Mouse (Mus musculus) heart, postnatal 25 days (tissue): ENCODE measurements at regions not wholly inside any gene's neighbourhood (a gene's known extent, or its start where the extent isn't known, plus 50 kb on each side); places are given as distances from the start of the nearest gene placed in this dataset.

Experiments used
- DNase-seq: peaks from one replicate; pipeline ENCODE4 v3.0.0; 2022; ENCODE audit warnings: low spot score
- intact Hi-C: fragments of 180-260 bp; cut with DNase I; formaldehyde crosslinking; loops from one replicate; pipeline ENCODE4 v1.15.1; 2025

DNA sequence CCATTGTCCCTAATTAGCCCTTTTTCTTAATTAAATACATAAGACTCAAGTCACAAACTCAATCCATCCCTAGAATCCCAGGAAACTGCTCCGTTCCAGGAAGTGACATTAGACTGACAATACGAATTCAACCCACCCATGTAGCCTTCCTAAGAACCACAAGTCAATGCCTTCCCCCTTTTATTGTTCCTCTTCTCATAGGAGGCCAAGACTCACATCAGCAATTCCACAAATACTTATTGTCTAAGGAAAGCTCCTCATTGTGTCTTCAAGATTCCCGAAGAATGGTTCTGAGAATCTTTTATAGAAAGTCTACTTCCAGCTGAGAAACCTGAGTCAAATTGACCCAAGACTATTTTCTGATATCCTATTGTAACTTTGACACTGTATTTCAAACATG is 147.3 kb downstream of the Dmac1 start:
- intact Hi-C loops: no loop called here
- no peak for DNase-seq

DNA sequence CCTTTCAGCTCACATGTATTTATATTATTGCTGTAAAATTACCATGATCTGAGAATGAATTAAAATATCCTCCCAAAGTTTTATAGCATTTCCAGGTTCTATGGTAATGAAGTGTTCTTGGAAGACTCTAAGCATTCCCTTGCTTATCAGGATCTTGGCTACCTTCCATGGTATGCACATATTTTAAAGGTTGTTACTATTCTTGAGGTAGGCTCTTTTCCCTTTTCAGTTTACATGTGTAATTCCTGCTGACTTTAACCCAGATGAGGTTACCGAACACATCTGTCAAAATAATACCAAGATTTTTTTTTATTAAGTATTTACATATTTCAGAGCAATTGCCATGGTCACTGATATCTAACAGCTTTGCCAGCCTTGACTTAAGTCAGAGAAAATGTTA is 162.2 kb downstream of the Dmac1 start:
- intact Hi-C loops: no loop called here
- no peak for DNase-seq

DNA sequence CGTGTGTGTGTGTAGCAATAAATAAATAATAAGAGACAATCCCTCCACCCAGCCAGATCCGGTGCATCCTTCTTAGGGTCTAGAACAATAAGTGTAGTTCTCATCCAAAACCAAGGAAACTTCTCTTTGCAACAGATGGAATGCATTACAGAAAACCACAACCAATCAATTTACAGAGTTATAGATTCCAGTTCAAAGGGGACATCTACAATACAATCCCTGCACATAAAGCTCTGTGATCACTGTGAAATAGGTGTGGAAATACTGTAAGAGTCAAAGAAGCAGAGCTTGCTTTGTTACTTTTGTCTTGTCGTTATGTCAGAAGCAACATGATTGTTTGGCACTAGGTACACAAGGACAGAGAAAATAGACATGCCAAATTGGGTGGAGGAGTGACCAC is 162.8 kb downstream of the Dmac1 start:
- no peak for DNase-seq
- intact Hi-C loops: no loop called here

DNA sequence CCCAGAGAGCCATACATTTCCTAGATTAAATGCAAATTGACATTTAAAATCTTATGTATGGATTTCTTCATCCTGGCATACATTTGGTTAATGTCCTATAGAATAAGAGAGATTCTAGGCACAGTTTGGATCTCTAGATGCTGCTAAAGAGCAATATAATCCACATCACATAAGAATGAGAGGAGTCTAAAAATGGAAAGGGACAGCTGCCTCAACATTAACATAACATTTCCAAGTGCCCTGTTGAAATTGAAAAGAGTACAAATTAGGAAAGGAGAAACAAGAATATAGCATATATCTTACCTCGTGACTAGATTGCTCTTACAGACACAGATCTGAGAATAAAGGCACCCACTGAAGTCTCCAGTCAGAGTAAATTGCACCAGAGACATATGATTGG is 212.3 kb downstream of the Dmac1 start:
- no peak for DNase-seq
- intact Hi-C loops: loop anchor here (10.0 kb wide), 1 partner anchor 501 kb away; no protein-coding TSS in a partner anchor

DNA sequence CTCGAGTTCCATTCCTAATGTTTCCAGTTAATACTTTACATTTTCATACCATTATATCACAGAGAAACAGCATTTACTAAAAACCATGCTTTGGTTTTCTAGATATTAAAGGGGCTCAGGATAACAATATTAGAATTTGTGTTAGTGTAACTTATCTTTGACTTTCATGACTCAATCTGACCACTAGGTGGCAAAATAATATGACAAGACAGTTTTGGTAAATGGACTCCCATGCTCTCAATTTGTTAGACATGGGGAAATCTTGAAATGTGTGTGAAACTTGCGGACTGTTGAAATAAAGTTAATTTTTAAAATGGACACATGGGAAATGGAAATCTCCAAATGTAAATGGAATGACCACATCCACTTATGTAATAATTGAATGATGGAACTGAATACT is 214.8 kb downstream of the Dmac1 start:
- DNase-seq: no peak
- intact Hi-C loops: loop anchor here (5.0 to 10.0 kb wide), 2 partner anchors 498 to 1419 kb away; no protein-coding TSS in a partner anchor

DNA sequence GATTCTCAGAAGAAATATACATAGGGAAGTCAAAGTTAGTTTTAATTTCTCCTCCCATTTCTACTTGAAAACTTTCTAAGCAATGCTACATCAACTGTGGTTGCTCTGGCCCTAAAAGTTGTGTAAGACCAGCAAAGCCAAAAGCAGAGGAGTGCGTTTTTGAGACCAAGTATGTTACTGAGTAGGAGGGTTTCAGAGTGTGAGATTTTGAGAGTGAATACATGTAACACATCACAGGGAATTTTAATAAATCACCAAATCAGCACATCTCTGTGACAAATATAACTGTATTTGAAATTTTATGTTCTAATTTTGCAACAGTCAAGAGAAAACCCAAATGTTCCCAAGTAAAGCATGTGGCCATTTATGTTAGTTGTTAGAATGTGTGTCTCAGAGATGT is 234.6 kb downstream of the Dmac1 start:
- no peak for DNase-seq
- intact Hi-C loops: no loop called here

DNA sequence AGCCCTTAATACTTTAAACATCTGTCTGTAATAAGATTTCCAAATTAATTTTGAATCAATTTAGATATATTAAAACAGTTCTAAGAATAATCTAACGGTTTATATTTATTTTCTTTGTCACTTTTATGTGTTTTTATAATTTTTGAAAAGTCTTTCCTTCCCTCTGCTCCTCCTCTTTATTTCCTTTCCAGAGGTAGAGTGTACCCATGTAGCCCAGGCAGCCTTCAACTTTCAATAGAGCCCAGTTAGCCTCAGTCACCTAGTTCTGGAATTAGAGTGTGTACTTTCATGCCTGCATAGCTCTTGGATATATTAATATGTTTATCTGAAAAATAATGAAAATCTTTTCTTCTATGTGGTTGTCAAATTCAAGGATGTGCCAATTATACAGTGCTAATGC is 235.5 kb downstream of the Dmac1 start:
- intact Hi-C loops: no loop called here

DNA sequence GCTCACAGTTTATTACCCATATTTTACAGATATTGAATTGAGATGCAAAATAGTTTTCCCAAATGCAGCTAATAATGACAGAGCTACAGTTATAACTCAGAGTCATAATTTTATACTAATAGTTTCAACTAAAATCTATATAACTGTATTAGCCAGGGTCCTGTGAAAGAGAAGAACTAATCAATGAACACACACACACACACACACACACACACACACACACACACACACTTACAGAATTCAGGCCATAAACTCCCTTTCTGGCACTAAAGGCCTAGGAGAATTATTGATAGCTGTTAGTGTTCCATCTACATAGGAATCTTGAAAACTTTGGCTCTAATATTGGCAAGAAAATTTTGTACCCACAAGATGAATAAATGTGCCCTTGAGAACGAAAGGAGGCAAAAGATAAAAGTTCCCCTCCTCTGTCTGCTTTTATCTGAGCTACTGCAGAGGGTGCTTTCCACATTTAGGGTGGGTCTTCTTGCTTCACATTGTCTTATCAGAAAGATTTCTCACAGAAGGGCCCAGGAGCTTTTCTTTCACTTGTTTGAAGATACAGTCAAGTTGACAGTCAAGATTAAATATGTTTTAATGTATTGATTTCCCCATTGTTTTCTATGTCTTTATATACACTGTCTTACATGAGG is 236.1 kb downstream of the Dmac1 start:
- intact Hi-C loops: no loop called here
- DNase-seq: no peak

More for the DNA sequence above, 235.5 kb downstream of the Dmac1 start:
- DNase-seq: no peak
